Mouse (Mus musculus): ENCODE measurements around the gene 1700025C18Rik. TPM values are rescaled to one million over a fixed set of nuclear protein-coding genes. Genes with fewer than 3 reads are reported as not detected.

Gene 1700025C18Rik
- polyA plus RNA-seq, 1 experiment from 2014 or later, result not detected

GRCm38 (mm10) chr2:165055905-165056304 lies 34.6 kb downstream of the 1700025C18Rik start:
- no peaks in the 10 kb centered on the region for H3K9me3 ChIP-seq (ENCODE audit: control insufficient read depth, low read length)
- 0 out of 2 replicates have a peak overlapping the region, but pooled peaks have one; percentile 26 for H3K9ac ChIP-seq (ENCODE audit: low read length)
- H3K4me3 ChIP-seq (ENCODE audit: low read depth, low read length), result peak overlapping the region; percentile 17
- no peak overlapping the region for H3K27ac ChIP-seq (ENCODE audit: low read depth, low read length)
- H3K4me2 ChIP-seq (ENCODE audit: low read depth), result peak overlapping the region; percentile 41
- DNase-seq (ENCODE audit: low spot score) (no peak), ATAC-seq (ENCODE audit: insufficient read depth, low FRiP score, low TSS enrichment) (no peak)
- no peaks in the 10 kb centered on the region for H3K36me3 ChIP-seq (ENCODE audit: control insufficient read depth, insufficient read depth, low read length)
- WGBS, result 13% methylated on average over 7 of the region's 7 CpGs
- peaks cover 3% of the 10 kb centered on the region; the same call in 1 of the 2 replicates for H3K27me3 ChIP-seq (ENCODE audit: control insufficient read depth, insufficient read depth, low read length)
- H3K4me1 ChIP-seq (ENCODE audit: control insufficient read depth, insufficient read depth, low read length), result no peaks in the 10 kb centered on the region; the same call in 1 of the 2 replicates

GRCm38 (mm10) chr2:165054888-165055852 lies 35.4 kb downstream of the 1700025C18Rik start, which contains the start of gene Cd40:
Gene Cd40, plus strand, starts transcription at chr2:165055627.
- Histone ChIP-seq H3K4me3 (ENCODE audit: low read depth, low read length) (peak within 1 kb of the TSS; percentile 17), H3K27me3 (ENCODE audit: control insufficient read depth, insufficient read depth, low read length) (peaks cover 3% of the 10 kb centered on the region; the same call in 1 of the 2 replicates), H3K4me2 (ENCODE audit: low read depth) (peak within 1 kb of the TSS; percentile 41), H3K27ac (ENCODE audit: low read depth, low read length) (no peak within 1 kb of the TSS), H3K4me1 (ENCODE audit: control insufficient read depth, insufficient read depth, low read length) (no peaks in the 10 kb centered on the region; the same call in 1 of the 2 replicates), H3K9ac (ENCODE audit: low read length) (peak within 1 kb of the TSS; percentile 26; the same call in 1 of the 2 replicates), H3K9me3 (ENCODE audit: control insufficient read depth, low read length) (no peaks in the 10 kb centered on the region), H3K36me3 (ENCODE audit: control insufficient read depth, insufficient read depth, low read length) (no peaks in the 10 kb centered on the region)
- DNase-seq (ENCODE audit: low spot score) (peak; percentile 69), ATAC-seq (ENCODE audit: insufficient read depth, low FRiP score, low TSS enrichment) (no peak; the same call in 1 of the 2 replicates)
- WGBS, result 19% methylated on average over 25 of the region's 25 CpGs

- no peaks in the 10 kb centered on the region for H3K9me3 ChIP-seq (ENCODE audit: control insufficient read depth, low read length)
- H3K4me1 ChIP-seq (ENCODE audit: control insufficient read depth, insufficient read depth, low read length), result no peaks in the 10 kb centered on the region; the same call in 1 of the 2 replicates
- ATAC-seq (ENCODE audit: insufficient read depth, low FRiP score, low TSS enrichment) (no peak), DNase-seq (ENCODE audit: low spot score) (no peak)
- H3K4me2 ChIP-seq (ENCODE audit: low read depth), result no peak overlapping the region
- WGBS, result 67% methylated on average over 11 of the region's 11 CpGs
- no peak overlapping the region for H3K9ac ChIP-seq (ENCODE audit: low read length)
- peaks cover 3% of the 10 kb centered on the region; the same call in 1 of the 2 replicates for H3K27me3 ChIP-seq (ENCODE audit: control insufficient read depth, insufficient read depth, low read length)
- H3K27ac ChIP-seq (ENCODE audit: low read depth, low read length), result no peak overlapping the region
- H3K4me3 ChIP-seq (ENCODE audit: low read depth, low read length), result no peak overlapping the region
- no peaks in the 10 kb centered on the region for H3K36me3 ChIP-seq (ENCODE audit: control insufficient read depth, insufficient read depth, low read length)
Observed at GRCm38 (mm10) chr2:165051566-165051965, 39.0 kb downstream of the 1700025C18Rik start.

- DNase-seq (ENCODE audit: low spot score) (no peak), ATAC-seq (ENCODE audit: insufficient read depth, low FRiP score, low TSS enrichment) (no peak)
- Histone ChIP-seq H3K27me3 (ENCODE audit: control insufficient read depth, insufficient read depth, low read length) (peaks cover 2% of the 10 kb centered on the region; the same call in 1 of the 2 replicates), H3K4me1 (ENCODE audit: control insufficient read depth, insufficient read depth, low read length) (no peaks in the 10 kb centered on the region; the same call in 1 of the 2 replicates), H3K27ac (ENCODE audit: low read depth, low read length) (no peak overlapping the region), H3K4me3 (ENCODE audit: low read depth, low read length) (no peak overlapping the region), H3K9ac (ENCODE audit: low read length) (no peak overlapping the region), H3K36me3 (ENCODE audit: control insufficient read depth, insufficient read depth, low read length) (no peaks in the 10 kb centered on the region), H3K4me2 (ENCODE audit: low read depth) (no peak overlapping the region), H3K9me3 (ENCODE audit: control insufficient read depth, low read length) (no peaks in the 10 kb centered on the region)
- 84% methylated on average over 18 of the region's 18 CpGs for WGBS
Observed at GRCm38 (mm10) chr2:165050826-165051548, 39.6 kb downstream of the 1700025C18Rik start.

- no peak overlapping the region for H3K27ac ChIP-seq (ENCODE audit: low read depth, low read length)
- no peaks in the 10 kb centered on the region for H3K27me3 ChIP-seq (ENCODE audit: control insufficient read depth, insufficient read depth, low read length)
- WGBS, result 55% methylated on average over 5 of the region's 5 CpGs
- ATAC-seq (ENCODE audit: insufficient read depth, low FRiP score, low TSS enrichment), result no peak
- no peak overlapping the region for H3K4me2 ChIP-seq (ENCODE audit: low read depth)
- no peaks in the 10 kb centered on the region for H3K9me3 ChIP-seq (ENCODE audit: control insufficient read depth, low read length)
- H3K4me1 ChIP-seq (ENCODE audit: control insufficient read depth, insufficient read depth, low read length), result no peaks in the 10 kb centered on the region
- no peak overlapping the region for H3K4me3 ChIP-seq (ENCODE audit: low read depth, low read length)
- DNase-seq (ENCODE audit: low spot score), result no peak
- H3K36me3 ChIP-seq (ENCODE audit: control insufficient read depth, insufficient read depth, low read length), result no peaks in the 10 kb centered on the region
- no peak overlapping the region for H3K9ac ChIP-seq (ENCODE audit: low read length)
Observed at GRCm38 (mm10) chr2:165049044-165049443, 41.5 kb downstream of the 1700025C18Rik start.

GRCm38 (mm10) chr2:165043729-165044128 lies 46.8 kb downstream of the 1700025C18Rik start:
- no peak overlapping the region for H3K9ac ChIP-seq (ENCODE audit: low read length)
- H3K4me3 ChIP-seq (ENCODE audit: low read depth, low read length), result no peak overlapping the region
- no peaks in the 10 kb centered on the region for H3K9me3 ChIP-seq (ENCODE audit: control insufficient read depth, low read length)
- ATAC-seq (ENCODE audit: insufficient read depth, low FRiP score, low TSS enrichment) (no peak), DNase-seq (ENCODE audit: low spot score) (no peak)
- no peaks in the 10 kb centered on the region for H3K27me3 ChIP-seq (ENCODE audit: control insufficient read depth, insufficient read depth, low read length)
- 0 out of 2 replicates have a peak, but pooled peaks cover 4% of the 10 kb centered on the region for H3K4me1 ChIP-seq (ENCODE audit: control insufficient read depth, insufficient read depth, low read length)
- WGBS, result 53% methylated on average over 2 of the region's 2 CpGs
- no peak overlapping the region for H3K4me2 ChIP-seq (ENCODE audit: low read depth)
- peak overlapping the region; percentile 1; the same call in 1 of the 2 replicates for H3K27ac ChIP-seq (ENCODE audit: low read depth, low read length)
- no peaks in the 10 kb centered on the region for H3K36me3 ChIP-seq (ENCODE audit: control insufficient read depth, insufficient read depth, low read length)

- peak overlapping the region; percentile 3; the same call in 1 of the 2 replicates for H3K9ac ChIP-seq (ENCODE audit: low read length)
- H3K4me1 ChIP-seq (ENCODE audit: control insufficient read depth, insufficient read depth, low read length), result 0 out of 2 replicates have a peak, but pooled peaks cover 4% of the 10 kb centered on the region
- H3K4me3 ChIP-seq (ENCODE audit: low read depth, low read length), result no peak overlapping the region
- DNase-seq (ENCODE audit: low spot score), result peak; percentile 66
- no peaks in the 10 kb centered on the region for H3K9me3 ChIP-seq (ENCODE audit: control insufficient read depth, low read length)
- no peaks in the 10 kb centered on the region for H3K27me3 ChIP-seq (ENCODE audit: control insufficient read depth, insufficient read depth, low read length)
- peak overlapping the region; percentile 1 for H3K27ac ChIP-seq (ENCODE audit: low read depth, low read length)
- H3K36me3 ChIP-seq (ENCODE audit: control insufficient read depth, insufficient read depth, low read length), result no peaks in the 10 kb centered on the region
- peak; percentile 73 for ATAC-seq (ENCODE audit: insufficient read depth, low FRiP score, low TSS enrichment)
- peak overlapping the region; percentile 28 for H3K4me2 ChIP-seq (ENCODE audit: low read depth)
- WGBS, result 6% methylated on average over 17 of the region's 17 CpGs
Observed at GRCm38 (mm10) chr2:165043090-165043636, 47.4 kb downstream of the 1700025C18Rik start.

- no peak overlapping the region for H3K4me2 ChIP-seq (ENCODE audit: low read depth)
- 76% methylated on average over 5 of the region's 5 CpGs for WGBS
- DNase-seq (ENCODE audit: low spot score) (no peak), ATAC-seq (ENCODE audit: insufficient read depth, low FRiP score, low TSS enrichment) (no peak)
- H3K36me3 ChIP-seq (ENCODE audit: control insufficient read depth, insufficient read depth, low read length), result no peaks in the 10 kb centered on the region
- no peak overlapping the region for H3K9ac ChIP-seq (ENCODE audit: low read length)
- 0 out of 2 replicates have a peak, but pooled peaks cover 4% of the 10 kb centered on the region for H3K4me1 ChIP-seq (ENCODE audit: control insufficient read depth, insufficient read depth, low read length)
- H3K27me3 ChIP-seq (ENCODE audit: control insufficient read depth, insufficient read depth, low read length), result no peaks in the 10 kb centered on the region
- no peak overlapping the region for H3K27ac ChIP-seq (ENCODE audit: low read depth, low read length)
- no peak overlapping the region for H3K4me3 ChIP-seq (ENCODE audit: low read depth, low read length)
- no peaks in the 10 kb centered on the region for H3K9me3 ChIP-seq (ENCODE audit: control insufficient read depth, low read length)
Observed at GRCm38 (mm10) chr2:165042126-165042525, 48.4 kb downstream of the 1700025C18Rik start.

All from neural tube, embryonic 11.5 days (tissue).